11 mouse cellular contexts compared by ENCODE assay signal in genomic region chr14:21813216-21813615, GRCm38 (mm10). TPM values are rescaled to one million over a fixed set of nuclear protein-coding genes. Genes with fewer than 3 reads are reported as not detected.
DNase-seq lines count a peak whose midpoint lies in the region; ATAC-seq and TF ChIP-seq lines count a peak whose summit lies in the region.
"Had no signal": no experiment of that assay in that cellular context is flagged by ENCODE, and none has a peak within 500 bp of the region (broad histone marks: within the 10 kb centered on the region; RNA-seq: fewer than 3 reads in every experiment).

No protein-coding gene starts in this region.

- H3K9ac ChIP-seq in liver, embryonic 15.5 days: no peak overlapping the region
- no peak overlapping the region for H3K9ac ChIP-seq in midbrain, postnatal 0 days (replicated peaks; ENCODE audit: low read length, poor library complexity, severe bottlenecking)
- H3K9ac ChIP-seq: embryonic facial prominence, embryonic 15.5 days; neural tube, embryonic 12.5 days had no signal

- H3K9me3 ChIP-seq in liver, embryonic 15.5 days (replicated peaks): no peaks in the 10 kb centered on the region
- no peaks in the 10 kb centered on the region for H3K9me3 ChIP-seq in midbrain, postnatal 0 days (ENCODE audit: low read length)
- H3K9me3 ChIP-seq: embryonic facial prominence, embryonic 15.5 days; neural tube, embryonic 12.5 days had no signal

- H3K4me3 ChIP-seq in liver, embryonic 15.5 days (replicated peaks): no peak overlapping the region
- no peak overlapping the region for H3K4me3 ChIP-seq in midbrain, postnatal 0 days (ENCODE audit: low read depth, low read length)
- H3K4me3 ChIP-seq: embryonic facial prominence, embryonic 15.5 days; neural tube, embryonic 12.5 days had no signal

- no peak overlapping the region for H3K4me2 ChIP-seq in liver, embryonic 15.5 days
- H3K4me2 ChIP-seq in midbrain, postnatal 0 days (ENCODE audit: low read depth, low read length, poor library complexity, severe bottlenecking): no peak overlapping the region
- H3K4me2 ChIP-seq: embryonic facial prominence, embryonic 15.5 days; neural tube, embryonic 12.5 days had no signal

- H3K27me3 ChIP-seq in liver, embryonic 15.5 days: peaks cover 3% of the 10 kb centered on the region; the same call in 1 of the 2 replicates
- H3K27me3 ChIP-seq in midbrain, postnatal 0 days (ENCODE audit: insufficient read depth, low read length): no peaks in the 10 kb centered on the region
- H3K27me3 ChIP-seq: embryonic facial prominence, embryonic 15.5 days; neural tube, embryonic 12.5 days had no signal

- 23% methylated on average over 4 of the region's 4 CpGs for WGBS in liver, embryonic 15.5 days (ENCODE audit: insufficient replicate concordance)
- WGBS in midbrain, postnatal 0 days: 91% methylated on average over 4 of the region's 4 CpGs

- DNase-seq in lung, postnatal 36 days: peak; percentile 27
- DNase-seq in lung, adult 18-20 months: no peak
- DNase-seq in layer of hippocampus, adult 9-11 months: no peak
- no peak for DNase-seq in midbrain, postnatal 0 days (ENCODE audit: low spot score)
- no peak for DNase-seq in thymus, postnatal 10 days (ENCODE audit: low spot score in 2 of 2)

- ATAC-seq in erythroblast, adult 5-6 weeks (replicated peaks; ENCODE audit: low FRiP score, poor library complexity, severe bottlenecking): peak; percentile 36; the same call in 1 of the 2 replicates
- peak; percentile 43; the same call in 1 of the 2 replicates for ATAC-seq in liver, embryonic 15.5 days (ENCODE audit: insufficient read depth)
- no peak for ATAC-seq in midbrain, postnatal 0 days (ENCODE audit: low FRiP score)
- ATAC-seq: forebrain, embryonic 14.5 days; midbrain, embryonic 16.5 days had no signal

- no peaks in the 10 kb centered on the region for H3K36me3 ChIP-seq in liver, embryonic 15.5 days (replicated peaks)
- no peaks in the 10 kb centered on the region for H3K36me3 ChIP-seq in midbrain, postnatal 0 days (ENCODE audit: insufficient read depth, low read length)
- H3K36me3 ChIP-seq: embryonic facial prominence, embryonic 15.5 days; neural tube, embryonic 12.5 days had no signal

- no peak for TF ChIP-seq CTCF in midbrain, postnatal 0 days (IDR thresholded peaks at IDR 0.05)

- H3K27ac ChIP-seq in liver, embryonic 15.5 days (replicated peaks): peak overlapping the region; percentile 16; the same call in 1 of the 2 replicates
- no peak overlapping the region for H3K27ac ChIP-seq in midbrain, postnatal 0 days (ENCODE audit: low read depth, low read length)
- H3K27ac ChIP-seq: embryonic facial prominence, embryonic 15.5 days; neural tube, embryonic 12.5 days had no signal

- H3K4me1 ChIP-seq in liver, embryonic 15.5 days (replicated peaks): peaks cover 26% of the 10 kb centered on the region
- no peaks in the 10 kb centered on the region for H3K4me1 ChIP-seq in midbrain, postnatal 0 days (ENCODE audit: insufficient read depth, low read length)
- H3K4me1 ChIP-seq: embryonic facial prominence, embryonic 15.5 days; neural tube, embryonic 12.5 days had no signal

RNA-seq across cellular contexts. Expression of gene Vdac2, which starts 11.8 kb away (rescaled TPM):
- 85.7 and 89.7 TPM in 2 replicates for total RNA-seq in erythroblast, adult 5-6 weeks (2015; ENCODE audit: low replicate concordance)
- total RNA-seq in erythroblast, adult 5-6 weeks (2017; ENCODE audit: low replicate concordance): 72.2 and 93.7 TPM in 2 replicates
- 110 and 121 TPM in 2 replicates for polyA plus RNA-seq in liver, embryonic 15.5 days (2015; fragmentation: Nextera tagmentation; extraction: Ambion mirVana)
- total RNA-seq in midbrain, postnatal 0 days (2014; rRNA removed): 219 and 224 TPM in 2 replicates
- polyA plus RNA-seq in midbrain, postnatal 0 days (2015; fragmentation: Nextera tagmentation; extraction: Ambion mirVana): 300 and 308 TPM in 2 replicates

RNA-seq across cellular contexts. Expression of gene Comtd1, which starts 35.6 kb away (rescaled TPM):
- 2.5 and 9.6 TPM in 2 replicates for total RNA-seq in erythroblast, adult 5-6 weeks (2015; ENCODE audit: low replicate concordance)
- total RNA-seq in erythroblast, adult 5-6 weeks (2017; ENCODE audit: low replicate concordance): 4.0 and 4.5 TPM in 2 replicates
- polyA plus RNA-seq in liver, embryonic 15.5 days (2015; fragmentation: Nextera tagmentation; extraction: Ambion mirVana): 19.5 and 20.1 TPM in 2 replicates
- total RNA-seq in midbrain, postnatal 0 days (2014; rRNA removed): 34.2 and 38.5 TPM in 2 replicates
- polyA plus RNA-seq in midbrain, postnatal 0 days (2015; fragmentation: Nextera tagmentation; extraction: Ambion mirVana): 58.4 and 65.3 TPM in 2 replicates
